Mouse (Mus musculus) lung, adult 2 months (tissue): ENCODE data around the gene Btrc.
"Not testable (repeated sequence)": the region's sequence is repeated elsewhere in the genome, so short reads cannot be mapped to it uniquely, and the experiment has no call there.

Source experiments
- CTCF ChIP-seq: fragments of 200-500 bp; IDR thresholded peaks from 2 replicates; pipeline ENCODE4 v1.5.1; 2011; ENCODE audit warnings: mild to moderate bottlenecking, low read length, control low read depth; ENCODE audit not compliant: insufficient read depth
- POLR2A ChIP-seq: fragments of 200-500 bp; IDR thresholded peaks from 2 replicates; pipeline ENCODE4 v1.6.1; 2011; ENCODE audit warnings: low read depth, mild to moderate bottlenecking, control low read depth, low read length, borderline replicate concordance; ENCODE audit errors: extremely low read depth

- TF ChIP-seq CTCF, POLR2A: not testable (repeated sequence)
Measured at GRCm38 (mm10) chr19:45352706-45353105, 10.8 kb upstream of the Btrc start.
